Mouse (Mus musculus) midbrain, embryonic 16.5 days (tissue): ENCODE results near the gene Pcsk7. TPM values are rescaled to one million over a fixed set of nuclear protein-coding genes. Genes with fewer than 3 reads are reported as not detected.

Experiments used
- ATAC-seq: fragments of 200-750 bp; cut with Nextera tagmentation; 2 replicates; pipeline ENCODE4 v1.8.0; 2017; ENCODE audit warnings: moderate TSS enrichment
- H3K27ac ChIP-seq: fragments of 300-500 bp; sonication (generic); 2 replicates; pipeline ENCODE4 v1.5.1; 2014; ENCODE audit warnings: mild to moderate bottlenecking, low read length, mixed read lengths
- H3K27me3 ChIP-seq: fragments of 300-500 bp; sonication (generic); 2 replicates; pipeline ENCODE4 v1.6.1; 2014; ENCODE audit warnings: low read depth, low read length, mixed read lengths; ENCODE audit not compliant: control insufficient read depth, insufficient read depth
- H3K36me3 ChIP-seq: fragments of 300-500 bp; sonication (generic); 2 replicates; pipeline ENCODE4 v1.6.1; 2014; ENCODE audit warnings: mild to moderate bottlenecking, low read length, moderate library complexity, mixed read lengths; ENCODE audit not compliant: control insufficient read depth, insufficient read depth
- H3K4me1 ChIP-seq: fragments of 300-500 bp; sonication (generic); 2 replicates; pipeline ENCODE4 v1.6.1; 2014; ENCODE audit warnings: mild to moderate bottlenecking, low read length, mixed read lengths; ENCODE audit not compliant: control insufficient read depth, insufficient read depth
- H3K4me2 ChIP-seq: fragments of 300-500 bp; sonication (generic); 2 replicates; pipeline ENCODE4 v1.6.1; 2014; ENCODE audit warnings: mild to moderate bottlenecking, low read length, mixed read lengths
- H3K4me3 ChIP-seq: fragments of 300-500 bp; sonication (generic); 2 replicates; pipeline ENCODE4 v1.5.1; 2014; ENCODE audit warnings: low read depth, mild to moderate bottlenecking, low read length, moderate library complexity, mixed read lengths
- H3K9ac ChIP-seq: fragments of 300-500 bp; sonication (generic); 2 replicates; pipeline ENCODE4 v1.6.1; 2014; ENCODE audit warnings: low read depth, low read length, mixed read lengths
- H3K9me3 ChIP-seq: fragments of 300-500 bp; sonication (generic); replicated peaks from 2 replicates; pipeline ENCODE4 v1.6.1; 2014; ENCODE audit warnings: mild to moderate bottlenecking, low read length, mixed read lengths; ENCODE audit not compliant: control insufficient read depth, poor library complexity, severe bottlenecking
- WGBS: fragments of 180-500 bp; shearing (Covaris S2); extraction: QIAGEN DNeasy Blood & Tissue Kit; methylation state at CpG from one replicate; pipeline ENCODE4 v1.1.7; 2014; 5-methylcytosine and 5-hydroxymethylcytosine counted together
- polyA plus RNA-seq: library from polyadenylated mRNA; unstranded; fragments of >200 nt; fragmentation: Nextera tagmentation; extraction: Ambion mirVana; gene quantifications from 2 replicates; pipeline ENCODE4 v1.2.1, GENCODE M21; 2015

Gene Pcsk7
- polyA plus RNA-seq = 22.6 and 25.4 TPM in 2 replicates

GRCm38 (mm10) chr9:45906355-45907077, at the start of gene Pcsk7, which contains the start of gene Rnf214:
TSS of gene Pcsk7 (plus strand) at chr9:45906497.
TSS of gene Rnf214 (minus strand) at chr9:45906911.
- ATAC-seq = peak; percentile 95
- WGBS = under 1% methylated on average over 68 of the region's 80 CpGs

GRCm38 (mm10) chr9:45859364-45859763, 46.9 kb upstream of the Pcsk7 start:
- H3K4me1 ChIP-seq = no peaks in the 10 kb centered on the region
- H3K27me3 ChIP-seq = no peaks in the 10 kb centered on the region
- WGBS = 94% methylated on average over 10 of the region's 10 CpGs
- no peak overlapping the region for H3K4me3 ChIP-seq
- H3K9ac ChIP-seq = no peak overlapping the region
- H3K9me3 ChIP-seq = no peaks in the 10 kb centered on the region
- no peak overlapping the region for H3K27ac ChIP-seq
- H3K36me3 ChIP-seq = peaks cover 55% of the 10 kb centered on the region
- no peak for ATAC-seq
- no peak overlapping the region for H3K4me2 ChIP-seq

More at GRCm38 (mm10) chr9:45906355-45907077, at the start of gene Pcsk7, which contains the start of gene Rnf214:
- Histone ChIP-seq H3K27ac (peak within 1 kb of the TSS; percentile 98), H3K9ac (peak within 1 kb of the TSS; percentile 91), H3K4me1 (peaks cover 25% of the 10 kb centered on the region), H3K9me3 (no peaks in the 10 kb centered on the region), H3K4me2 (peak within 1 kb of the TSS; percentile 86), H3K36me3 (peaks cover 13% of the 10 kb centered on the region), H3K27me3 (no peaks in the 10 kb centered on the region), H3K4me3 (peak within 1 kb of the TSS; percentile 95)

- Histone ChIP-seq H3K4me2 (no peak overlapping the region), H3K9ac (no peak overlapping the region), H3K27ac (no peak overlapping the region), H3K4me1 (no peaks in the 10 kb centered on the region), H3K36me3 (peaks cover 60% of the 10 kb centered on the region), H3K27me3 (no peaks in the 10 kb centered on the region), H3K9me3 (no peaks in the 10 kb centered on the region), H3K4me3 (no peak overlapping the region)
- ATAC-seq = no peak
- WGBS = 94% methylated on average over 7 of the region's 7 CpGs
Observed at GRCm38 (mm10) chr9:45861813-45862212, 44.5 kb upstream of the Pcsk7 start.

- no peaks in the 10 kb centered on the region for H3K4me1 ChIP-seq
- H3K4me3 ChIP-seq = no peak overlapping the region
- no peak overlapping the region for H3K9ac ChIP-seq
- H3K36me3 ChIP-seq = peaks cover 47% of the 10 kb centered on the region
- 95% methylated on average over 3 of the region's 3 CpGs for WGBS
- ATAC-seq = no peak
- no peak overlapping the region for H3K4me2 ChIP-seq
- H3K27me3 ChIP-seq = no peaks in the 10 kb centered on the region
- no peaks in the 10 kb centered on the region for H3K9me3 ChIP-seq
- no peak overlapping the region for H3K27ac ChIP-seq
Observed at GRCm38 (mm10) chr9:45869181-45869580, 37.1 kb upstream of the Pcsk7 start.

- Histone ChIP-seq H3K36me3 (peaks cover 45% of the 10 kb centered on the region), H3K9ac (no peak overlapping the region), H3K4me1 (no peaks in the 10 kb centered on the region), H3K4me2 (no peak overlapping the region), H3K27me3 (no peaks in the 10 kb centered on the region), H3K27ac (no peak overlapping the region), H3K4me3 (no peak overlapping the region), H3K9me3 (no peaks in the 10 kb centered on the region)
- ATAC-seq = no peak
- 92% methylated on average over 3 of the region's 3 CpGs for WGBS
Observed at GRCm38 (mm10) chr9:45870265-45870664, 36.0 kb upstream of the Pcsk7 start.

GRCm38 (mm10) chr9:45877928-45878327, 28.4 kb upstream of the Pcsk7 start:
- no peak for ATAC-seq
- no peak overlapping the region for H3K4me2 ChIP-seq
- peaks cover 10% of the 10 kb centered on the region for H3K36me3 ChIP-seq
- WGBS = 83% methylated on average over 2 of the region's 2 CpGs
- H3K4me3 ChIP-seq = no peak overlapping the region
- no peaks in the 10 kb centered on the region for H3K4me1 ChIP-seq
- H3K27ac ChIP-seq = no peak overlapping the region
- H3K9me3 ChIP-seq = no peaks in the 10 kb centered on the region
- H3K27me3 ChIP-seq = no peaks in the 10 kb centered on the region
- no peak overlapping the region for H3K9ac ChIP-seq

- H3K27ac ChIP-seq = no peak overlapping the region
- no peaks in the 10 kb centered on the region for H3K4me1 ChIP-seq
- H3K4me2 ChIP-seq = no peak overlapping the region
- no peaks in the 10 kb centered on the region for H3K9me3 ChIP-seq
- ATAC-seq = no peak
- no peak overlapping the region for H3K9ac ChIP-seq
- peaks cover 36% of the 10 kb centered on the region for H3K36me3 ChIP-seq
- H3K4me3 ChIP-seq = no peak overlapping the region
- H3K27me3 ChIP-seq = no peaks in the 10 kb centered on the region
Observed at GRCm38 (mm10) chr9:45893681-45894080, 12.6 kb upstream of the Pcsk7 start.

- Histone ChIP-seq H3K9me3 (no peaks in the 10 kb centered on the region), H3K4me1 (peaks cover 25% of the 10 kb centered on the region), H3K4me2 (peak overlapping the region; percentile 86), H3K9ac (peak overlapping the region; percentile 91), H3K27ac (peak overlapping the region; percentile 98; the same call in 1 of the 2 replicates), H3K4me3 (peak overlapping the region; percentile 95), H3K27me3 (no peaks in the 10 kb centered on the region), H3K36me3 (peaks cover 2% of the 10 kb centered on the region)
- WGBS = 48% methylated on average over 4 of the region's 4 CpGs
- ATAC-seq = no peak
Observed at GRCm38 (mm10) chr9:45905196-45905595, 1.1 kb upstream of the Pcsk7 start.

- peaks cover 25% of the 10 kb centered on the region for H3K4me1 ChIP-seq
- peak overlapping the region; percentile 95 for H3K4me3 ChIP-seq
- no peaks in the 10 kb centered on the region for H3K9me3 ChIP-seq
- ATAC-seq = peak; percentile 53
- H3K4me2 ChIP-seq = peak overlapping the region; percentile 86
- H3K36me3 ChIP-seq = peaks cover 8% of the 10 kb centered on the region
- WGBS = under 1% methylated on average over 18 of the region's 27 CpGs
- peak overlapping the region; percentile 98 for H3K27ac ChIP-seq
- H3K27me3 ChIP-seq = no peaks in the 10 kb centered on the region
- peak overlapping the region; percentile 91 for H3K9ac ChIP-seq
Observed at GRCm38 (mm10) chr9:45905811-45906237, 473 bp upstream of the Pcsk7 start.
